Mouse (Mus musculus) stomach, postnatal 0 days (tissue): ENCODE measurements around the gene Tbc1d9. TPM values are rescaled to one million over a fixed set of nuclear protein-coding genes. Genes with fewer than 3 reads are reported as not detected.

Experiments used
- ATAC-seq: fragments of 200-750 bp; cut with Nextera tagmentation; 2 replicates; pipeline ENCODE4 v1.8.0; 2017; ENCODE audit not compliant: low FRiP score, low TSS enrichment
- DNase-seq: peaks from one replicate; pipeline ENCODE4 v3.0.0-alpha.2; 2016; ENCODE audit warnings: low spot score
- H3K27ac ChIP-seq: fragments of 300-500 bp; sonication (generic); replicated peaks from 2 replicates; pipeline ENCODE4 v1.5.1; 2014; ENCODE audit warnings: mild to moderate bottlenecking, control low read depth
- H3K27me3 ChIP-seq: fragments of 300-500 bp; sonication (generic); 2 replicates; pipeline ENCODE4 v1.6.1; 2014; ENCODE audit warnings: low read length; ENCODE audit not compliant: control insufficient read depth, insufficient read depth
- H3K36me3 ChIP-seq: fragments of 300-500 bp; sonication (generic); 2 replicates; pipeline ENCODE4 v1.6.1; 2014; ENCODE audit warnings: low read length, mixed read lengths; ENCODE audit not compliant: control insufficient read depth, insufficient read depth
- H3K4me1 ChIP-seq: fragments of 300-500 bp; sonication (generic); replicated peaks from 2 replicates; pipeline ENCODE4 v1.6.1; 2014; ENCODE audit warnings: antibody characterized with exemption; ENCODE audit not compliant: control insufficient read depth, insufficient read depth
- H3K4me2 ChIP-seq: fragments of 300-500 bp; sonication (generic); replicated peaks from 2 replicates; pipeline ENCODE4 v1.6.1; 2014; ENCODE audit warnings: low read depth, mild to moderate bottlenecking, control low read depth, moderate library complexity
- H3K4me3 ChIP-seq: fragments of 300-500 bp; sonication (generic); 2 replicates; pipeline ENCODE4 v1.5.1; 2014; ENCODE audit warnings: low read depth, low read length, control low read depth
- H3K9ac ChIP-seq: fragments of 300-500 bp; sonication (generic); 2 replicates; pipeline ENCODE4 v1.6.1; 2014; ENCODE audit warnings: mild to moderate bottlenecking, low read length, control low read depth, mixed read lengths
- H3K9me3 ChIP-seq: fragments of 300-500 bp; sonication (generic); 2 replicates; pipeline ENCODE4 v1.6.1; 2016; ENCODE audit warnings: low read length; ENCODE audit not compliant: control insufficient read depth
- CTCF ChIP-seq: IDR thresholded peaks from 2 replicates; pipeline ENCODE4 v1.5.1; 2016; ENCODE audit warnings: antibody characterized with exemption, low read depth, mild to moderate bottlenecking, moderate library complexity
- EP300 ChIP-seq: optimal IDR thresholded peaks from 2 replicates; pipeline ENCODE3; 2016; ENCODE audit warnings: antibody characterized with exemption
- WGBS: fragments of 180-500 bp; shearing (Covaris S2); extraction: QIAGEN DNeasy Blood & Tissue Kit; methylation state at CpG from one replicate; pipeline ENCODE4 v1.1.7; 2014; 5-methylcytosine and 5-hydroxymethylcytosine counted together
- polyA plus RNA-seq: library from polyadenylated mRNA; unstranded; fragments of >200 nt; fragmentation: Nextera tagmentation; extraction: Ambion mirVana; gene quantifications from 2 replicates; pipeline ENCODE4 v1.2.1, GENCODE M21; 2015

The Tbc1d9 gene
- polyA plus RNA-seq = 2.6 and 3.2 TPM in 2 replicates

GRCm38 (mm10) chr8:83165235-83165930 lies at the start of gene Tbc1d9:
Tbc1d9 (plus strand) TSS chr8:83165352.
- Histone ChIP-seq H3K9me3 (no peaks in the 10 kb centered on the region), H3K27me3 (no peaks in the 10 kb centered on the region), H3K36me3 (no peaks in the 10 kb centered on the region), H3K9ac (peak within 1 kb of the TSS; percentile 88), H3K27ac (peak within 1 kb of the TSS; percentile 95), H3K4me3 (peak within 1 kb of the TSS; percentile 77), H3K4me1 (no peaks in the 10 kb centered on the region), H3K4me2 (peak within 1 kb of the TSS; percentile 89)
- under 1% methylated on average over 57 of the region's 63 CpGs for WGBS
- TF ChIP-seq CTCF (peak; percentile 66), EP300 (no peak)
- ATAC-seq (peak; percentile 98), DNase-seq (peak; percentile 92)

GRCm38 (mm10) chr8:83135086-83135485 lies 30.1 kb upstream of the Tbc1d9 start:
- 41% methylated on average over 2 of the region's 2 CpGs for WGBS
- no peaks in the 10 kb centered on the region for H3K36me3 ChIP-seq
- DNase-seq = peak; percentile 17
- H3K9me3 ChIP-seq = no peaks in the 10 kb centered on the region
- H3K9ac ChIP-seq = no peak overlapping the region
- TF ChIP-seq EP300 = no peak
- no peak for TF ChIP-seq CTCF
- H3K4me2 ChIP-seq = no peak overlapping the region
- H3K4me3 ChIP-seq = no peak overlapping the region
- no peak for ATAC-seq
- H3K4me1 ChIP-seq = no peaks in the 10 kb centered on the region
- H3K27ac ChIP-seq = no peak overlapping the region
- H3K27me3 ChIP-seq = no peaks in the 10 kb centered on the region

- 33% methylated on average over 1 of the region's 1 CpGs for WGBS
- ATAC-seq (no peak), DNase-seq (no peak)
Observed at GRCm38 (mm10) chr8:83140068-83140467, 25.1 kb upstream of the Tbc1d9 start.

GRCm38 (mm10) chr8:83140701-83141111 lies 24.4 kb upstream of the Tbc1d9 start:
- TF ChIP-seq EP300 (no peak), CTCF (no peak)
- DNase-seq = no peak
- Histone ChIP-seq H3K4me2 (no peak overlapping the region), H3K9me3 (no peaks in the 10 kb centered on the region), H3K36me3 (no peaks in the 10 kb centered on the region), H3K9ac (no peak overlapping the region), H3K4me1 (no peaks in the 10 kb centered on the region), H3K27me3 (no peaks in the 10 kb centered on the region), H3K4me3 (no peak overlapping the region), H3K27ac (0 out of 2 replicates have a peak overlapping the region, but pooled peaks have one; percentile 6)
- WGBS = 63% methylated on average over 3 of the region's 3 CpGs
- ATAC-seq = no peak

More at GRCm38 (mm10) chr8:83140068-83140467, 25.1 kb upstream of the Tbc1d9 start:
- H3K4me3 ChIP-seq = no peak overlapping the region
- no peak overlapping the region for H3K4me2 ChIP-seq
- no peaks in the 10 kb centered on the region for H3K9me3 ChIP-seq
- H3K27me3 ChIP-seq = no peaks in the 10 kb centered on the region
- no peaks in the 10 kb centered on the region for H3K36me3 ChIP-seq
- TF ChIP-seq CTCF (no peak), EP300 (no peak)
- peak overlapping the region; percentile 45; the same call in 1 of the 2 replicates for H3K27ac ChIP-seq
- H3K4me1 ChIP-seq = no peaks in the 10 kb centered on the region
- no peak overlapping the region for H3K9ac ChIP-seq

GRCm38 (mm10) chr8:83141358-83141757 lies 23.8 kb upstream of the Tbc1d9 start:
- H3K4me1 ChIP-seq = no peaks in the 10 kb centered on the region
- H3K4me2 ChIP-seq = no peak overlapping the region
- no peaks in the 10 kb centered on the region for H3K27me3 ChIP-seq
- DNase-seq (no peak), ATAC-seq (no peak)
- WGBS = 59% methylated on average over 5 of the region's 5 CpGs
- no peak overlapping the region for H3K9ac ChIP-seq
- 0 out of 2 replicates have a peak overlapping the region, but pooled peaks have one; percentile 13 for H3K27ac ChIP-seq
- no peaks in the 10 kb centered on the region for H3K36me3 ChIP-seq
- no peaks in the 10 kb centered on the region for H3K9me3 ChIP-seq
- TF ChIP-seq CTCF = no peak
- no peak for TF ChIP-seq EP300
- H3K4me3 ChIP-seq = no peak overlapping the region

- Histone ChIP-seq H3K36me3 (no peaks in the 10 kb centered on the region), H3K27me3 (no peaks in the 10 kb centered on the region), H3K27ac (no peak overlapping the region), H3K4me3 (no peak overlapping the region), H3K9ac (no peak overlapping the region), H3K4me2 (no peak overlapping the region), H3K4me1 (no peaks in the 10 kb centered on the region), H3K9me3 (no peaks in the 10 kb centered on the region)
- WGBS = 90% methylated on average over 4 of the region's 4 CpGs
- ATAC-seq (no peak), DNase-seq (no peak)
- TF ChIP-seq CTCF = no peak
- TF ChIP-seq EP300 = no peak
Observed at GRCm38 (mm10) chr8:83144601-83145000, 20.6 kb upstream of the Tbc1d9 start.
